Mouse (Mus musculus) myocyte (in vitro differentiated cells): ENCODE results near the gene Rimklb. TPM values are rescaled to one million over a fixed set of nuclear protein-coding genes. Genes with fewer than 3 reads are reported as not detected.

ENCODE experiments used
- H3K27me3 ChIP-seq: one replicate; pipeline ENCODE4 v1.6.1; 2011; ENCODE audit not compliant: control insufficient read depth, insufficient read depth, insufficient read length
- H3K36me3 ChIP-seq: one replicate; pipeline ENCODE4 v1.6.1; 2011; ENCODE audit not compliant: control insufficient read depth, insufficient read depth
- H3K4me2 ChIP-seq: one replicate; pipeline ENCODE4 v1.6.1; 2011; ENCODE audit warnings: low read depth, control low read depth
- H3K4me3 ChIP-seq: one replicate; pipeline ENCODE4 v1.5.1; 2011; ENCODE audit warnings: mild to moderate bottlenecking, control low read depth, moderate library complexity
- H3K79me2 ChIP-seq: one replicate; pipeline ENCODE4 v1.6.1; 2011; ENCODE audit not compliant: control insufficient read depth, insufficient read depth
- H3ac ChIP-seq: one replicate; pipeline ENCODE4 v1.6.1; 2011; ENCODE audit not compliant: control insufficient read depth, insufficient read length
- CEBPB ChIP-seq: IDR thresholded peaks from 2 replicates; pipeline ENCODE4 v1.6.1; 2011; ENCODE audit warnings: mild to moderate bottlenecking, moderate library complexity; ENCODE audit not compliant: poor library complexity, insufficient read depth, severe bottlenecking
- E2F4 ChIP-seq: IDR thresholded peaks from one replicate; pipeline ENCODE4 v1.6.1; 2011; ENCODE audit warnings: mild to moderate bottlenecking, control low read depth, moderate library complexity; ENCODE audit not compliant: insufficient read depth
- MAX ChIP-seq: IDR thresholded peaks from one replicate; pipeline ENCODE4 v1.6.1; 2011; ENCODE audit warnings: low read depth, mild to moderate bottlenecking, control low read depth
- MYOD1 ChIP-seq, 3 experiments: IDR thresholded peaks; one replicate each; pipeline ENCODE4 v1.6.1; 2011; ENCODE audit warnings: control low read depth in 2 of 3, low read depth in 2 of 3, mild to moderate bottlenecking in 2 of 3, moderate library complexity in 1 of 3; ENCODE audit not compliant: insufficient read length in 2 of 3, control insufficient read depth in 1 of 3
- MYOG ChIP-seq, 3 experiments: IDR thresholded peaks; one replicate each; pipeline ENCODE4 v1.6.1; 2011; ENCODE audit warnings: control low read depth in 2 of 3, low read depth in 2 of 3, mild to moderate bottlenecking in 2 of 3; ENCODE audit not compliant: insufficient read length in 2 of 3, control insufficient read depth in 1 of 3, insufficient read depth in 1 of 3
- POLR2A ChIP-seq: IDR thresholded peaks from one replicate; pipeline ENCODE4 v1.6.1; 2011; ENCODE audit warnings: low read depth, mild to moderate bottlenecking, control low read depth, moderate library complexity; ENCODE audit not compliant: insufficient read length
- POLR2AphosphoS2 ChIP-seq: IDR thresholded peaks from one replicate; pipeline ENCODE4 v1.6.1; 2011; ENCODE audit warnings: low read depth, control low read depth; ENCODE audit not compliant: insufficient read length
- REST ChIP-seq: IDR thresholded peaks from one replicate; pipeline ENCODE4 v1.6.1; 2011; ENCODE audit warnings: mild to moderate bottlenecking, control low read depth, moderate library complexity; ENCODE audit not compliant: insufficient read depth, insufficient read length
- SRF ChIP-seq: IDR thresholded peaks from one replicate; pipeline ENCODE4 v1.6.1; 2011; ENCODE audit warnings: low read depth; ENCODE audit not compliant: control insufficient read depth, insufficient read length
- TCF12 ChIP-seq: IDR thresholded peaks from one replicate; pipeline ENCODE4 v1.6.1; 2011; ENCODE audit warnings: mild to moderate bottlenecking, control low read depth; ENCODE audit not compliant: poor library complexity, insufficient read depth, severe bottlenecking
- TCF3 ChIP-seq: IDR thresholded peaks from one replicate; pipeline ENCODE4 v1.6.1; 2011; ENCODE audit warnings: low read depth, control low read depth; ENCODE audit not compliant: insufficient read length
- USF1 ChIP-seq: IDR thresholded peaks from one replicate; pipeline ENCODE4 v1.6.1; 2011; ENCODE audit warnings: low read depth, mild to moderate bottlenecking, control low read depth, moderate library complexity
- polyA plus RNA-seq: library from polyadenylated mRNA; unstranded; fragments of >200 nt; fragmentation: generic; extraction: Trizol; gene quantifications from one replicate; pipeline ENCODE4 v1.2.1, GENCODE M21; 2012; ENCODE audit warnings: missing spikeins

Gene Rimklb
- polyA plus RNA-seq, 1 experiment, result not detected

DNA sequence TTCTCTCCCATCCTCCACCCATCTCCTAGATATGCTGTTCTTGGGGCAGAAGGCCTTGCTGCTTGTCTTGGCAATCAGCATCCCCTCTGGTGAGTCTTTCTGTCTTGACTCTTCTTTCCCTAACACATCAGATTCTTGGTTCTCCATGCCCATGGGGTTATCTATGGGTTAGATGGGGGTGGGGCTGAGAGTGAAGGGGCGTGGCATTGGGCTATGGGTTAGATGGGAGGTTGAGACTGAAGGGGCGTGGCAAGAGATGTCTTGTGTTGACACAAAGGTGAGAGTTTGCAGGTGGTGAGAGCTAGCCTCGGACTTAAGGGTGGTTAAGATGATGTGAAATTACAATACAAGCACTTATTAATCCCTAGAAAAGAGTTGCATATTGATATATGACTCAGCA lies 15.8 kb upstream of the Rimklb start:
- TF ChIP-seq SRF (no peak), E2F4 (no peak), TCF3 (no peak), MYOD1 (IDR thresholded peaks at IDR 0.05; ENCODE audit: control insufficient read depth in 1 of 3, insufficient read length in 2 of 3, low read depth in 2 of 3) (no peak), TCF12 (no peak), USF1 (no peak), POLR2AphosphoS2 (no peak), REST (no peak), MYOG (IDR thresholded peaks at IDR 0.05; ENCODE audit: control insufficient read depth in 1 of 3, insufficient read depth in 1 of 3, insufficient read length in 2 of 3, low read depth in 2 of 3) (no peak), POLR2A (no peak), CEBPB (no peak)
- Histone ChIP-seq H3K4me2 (no peak overlapping the region), H3ac (no peak overlapping the region), H3K27me3 (no peaks in the 10 kb centered on the region), H3K4me3 (no peak overlapping the region), H3K79me2 (no peaks in the 10 kb centered on the region), H3K36me3 (no peaks in the 10 kb centered on the region)

DNA sequence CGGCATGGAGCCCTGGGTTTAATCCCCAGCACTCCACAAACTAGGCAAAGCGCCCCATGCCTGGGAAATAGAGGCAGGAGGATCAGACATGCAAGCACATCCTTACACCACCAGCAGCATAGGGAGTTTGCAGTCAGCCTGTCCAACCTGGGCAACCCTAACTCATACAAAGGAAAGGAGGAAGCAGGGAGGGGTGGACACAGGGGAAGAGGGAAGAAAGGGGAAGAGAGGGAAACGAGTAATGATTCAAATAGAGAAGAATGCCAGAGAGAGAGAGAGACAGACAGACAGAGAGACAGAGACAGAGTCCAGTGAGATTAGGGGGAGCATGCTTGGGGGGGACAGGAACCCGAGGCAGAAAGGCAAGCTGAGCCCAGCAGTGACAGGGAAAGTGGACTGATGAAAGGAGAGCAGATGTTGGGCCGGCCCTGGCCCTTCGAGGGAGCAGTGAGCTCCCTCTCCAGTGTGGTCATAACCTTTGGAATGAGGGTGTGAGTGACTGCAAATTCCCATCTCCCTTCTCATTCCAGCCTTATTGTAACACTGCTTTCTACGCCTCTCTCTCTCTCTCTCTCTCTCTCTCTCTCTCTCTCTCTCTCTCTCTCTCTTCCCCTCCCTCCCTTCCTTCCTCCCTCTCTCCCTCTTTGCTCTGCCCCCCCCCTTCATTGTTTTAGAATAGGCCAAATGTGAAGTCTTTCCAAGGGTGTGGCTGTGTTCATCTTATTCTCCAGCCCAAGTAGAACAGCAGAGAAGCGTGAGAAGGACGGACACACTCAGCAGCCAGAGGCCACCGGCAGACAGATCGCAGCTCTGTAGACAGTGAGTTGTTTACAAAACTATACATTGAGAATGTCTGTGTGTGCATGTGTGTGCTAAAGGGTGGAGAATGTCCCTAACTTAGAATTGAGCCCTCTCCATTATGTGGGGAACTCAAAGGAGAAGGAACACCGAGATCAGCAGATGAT lies 14.6 kb upstream of the Rimklb start:
- no peaks in the 10 kb centered on the region for H3K27me3 ChIP-seq
- H3K79me2 ChIP-seq, result no peaks in the 10 kb centered on the region
- TF ChIP-seq POLR2A (no peak), MAX (no peak), REST (no peak), E2F4 (no peak)
- no peak overlapping the region for H3K4me3 ChIP-seq
- no peak overlapping the region for H3K4me2 ChIP-seq
- H3ac ChIP-seq, result no peak overlapping the region
- H3K36me3 ChIP-seq, result no peaks in the 10 kb centered on the region

DNA sequence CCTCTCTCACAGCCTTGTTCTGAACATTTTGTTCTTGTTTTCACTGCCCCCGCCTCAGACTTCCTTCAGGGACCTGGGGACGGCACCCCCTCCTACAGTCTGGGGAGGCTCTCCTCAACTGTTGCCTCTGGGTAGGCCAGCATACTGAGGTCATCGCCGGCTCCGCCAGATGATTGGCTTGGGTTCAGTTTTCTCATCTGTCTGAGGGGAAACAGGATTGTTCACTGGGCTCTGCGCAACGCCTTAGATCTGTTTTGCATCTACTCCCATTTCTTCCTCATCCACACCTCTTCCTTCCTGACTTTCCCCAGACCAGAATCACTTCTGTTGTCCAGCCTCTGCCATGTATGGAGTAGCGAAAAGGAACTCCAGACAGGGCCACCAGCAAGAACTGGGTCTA lies 9.9 kb upstream of the Rimklb start:
- H3K4me3 ChIP-seq, result no peak overlapping the region
- TF ChIP-seq REST, result no peak
- no peak for TF ChIP-seq MYOG (IDR thresholded peaks at IDR 0.05; ENCODE audit: control insufficient read depth in 1 of 3, insufficient read depth in 1 of 3, insufficient read length in 2 of 3, low read depth in 2 of 3)
- TF ChIP-seq POLR2A, result no peak
- no peak for TF ChIP-seq POLR2AphosphoS2
- TF ChIP-seq USF1, result no peak
- TF ChIP-seq CEBPB, result no peak
- TF ChIP-seq SRF, result no peak
- TF ChIP-seq TCF12, result no peak
- no peak for TF ChIP-seq MYOD1 (IDR thresholded peaks at IDR 0.05; ENCODE audit: control insufficient read depth in 1 of 3, insufficient read length in 2 of 3, low read depth in 2 of 3)
- no peak overlapping the region for H3K4me2 ChIP-seq
- H3K79me2 ChIP-seq, result no peaks in the 10 kb centered on the region
- H3K27me3 ChIP-seq, result no peaks in the 10 kb centered on the region
- no peak overlapping the region for H3ac ChIP-seq
- no peaks in the 10 kb centered on the region for H3K36me3 ChIP-seq

DNA sequence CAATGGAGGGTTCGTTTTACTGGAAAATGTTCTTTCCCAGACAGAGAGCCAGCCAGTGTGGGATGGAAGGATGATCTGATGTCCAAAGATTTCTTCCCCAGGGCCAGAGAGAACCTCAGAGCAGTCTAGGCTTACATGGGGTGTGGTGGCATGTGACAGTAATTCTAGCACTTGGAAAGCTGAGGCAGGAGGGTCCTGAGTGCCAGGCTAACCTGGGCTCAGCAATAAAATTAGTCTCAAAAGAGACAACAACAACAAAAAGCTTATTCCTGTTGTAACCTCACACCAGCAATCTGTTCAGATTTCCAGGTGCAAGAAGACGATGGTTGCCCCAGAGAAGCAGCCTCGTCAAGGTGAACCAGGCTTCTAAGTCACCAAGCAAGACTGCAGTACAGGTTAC lies 7.0 kb upstream of the Rimklb start, which contains the start of gene Mfap5:
TSS of gene Mfap5 (plus strand) at position 301 of the 400 bp plus-strand sequence.
- no peak for TF ChIP-seq REST
- TF ChIP-seq CEBPB, result no peak
- TF ChIP-seq SRF, result no peak
- no peak for TF ChIP-seq POLR2AphosphoS2
- no peak for TF ChIP-seq E2F4
- TF ChIP-seq MAX, result no peak
- TF ChIP-seq TCF3, result no peak
- no peak for TF ChIP-seq MYOD1 (IDR thresholded peaks at IDR 0.05; ENCODE audit: control insufficient read depth in 1 of 3, insufficient read length in 2 of 3, low read depth in 2 of 3)

DNA sequence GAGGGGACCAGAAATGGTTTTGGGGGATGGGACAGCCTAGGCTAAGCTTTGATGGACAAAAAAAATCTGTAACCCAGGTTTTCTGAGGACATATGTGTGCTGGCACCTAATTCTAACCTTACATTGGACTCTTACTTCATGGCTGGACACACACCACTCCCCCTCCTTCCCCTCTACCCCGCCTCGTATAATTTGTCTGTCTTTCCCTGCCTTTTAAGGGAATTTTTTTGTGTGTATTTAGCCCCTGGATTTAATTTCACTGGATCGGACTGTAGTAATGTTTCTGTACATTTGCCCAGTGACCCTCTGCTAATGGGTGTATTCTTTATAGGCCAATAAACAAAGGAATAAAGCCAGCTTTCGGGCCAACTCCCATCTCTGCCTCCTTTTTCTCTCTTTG lies 6.5 kb upstream of the Rimklb start:
- Histone ChIP-seq H3ac (no peak overlapping the region), H3K4me3 (no peak overlapping the region), H3K4me2 (no peak overlapping the region), H3K36me3 (no peaks in the 10 kb centered on the region), H3K27me3 (no peaks in the 10 kb centered on the region), H3K79me2 (no peaks in the 10 kb centered on the region)
- no peak for TF ChIP-seq CEBPB
- no peak for TF ChIP-seq USF1
- TF ChIP-seq TCF12, result no peak
- TF ChIP-seq MYOD1 (IDR thresholded peaks at IDR 0.05; ENCODE audit: control insufficient read depth in 1 of 3, insufficient read length in 2 of 3, low read depth in 2 of 3), result no peak
- TF ChIP-seq SRF, result no peak
- no peak for TF ChIP-seq POLR2A
- no peak for TF ChIP-seq MAX
- no peak for TF ChIP-seq REST
- no peak for TF ChIP-seq TCF3
- TF ChIP-seq E2F4, result no peak
- no peak for TF ChIP-seq POLR2AphosphoS2

More for the DNA sequence above, 7.0 kb upstream of the Rimklb start, which contains the start of gene Mfap5:
- no peaks in the 10 kb centered on the region for H3K27me3 ChIP-seq
- no peak within 1 kb of the TSS for H3K4me2 ChIP-seq
- no peaks in the 10 kb centered on the region for H3K36me3 ChIP-seq
- no peak within 1 kb of the TSS for H3K4me3 ChIP-seq
- no peaks in the 10 kb centered on the region for H3K79me2 ChIP-seq
- no peak within 1 kb of the TSS for H3ac ChIP-seq
